Mouse (Mus musculus) hematopoietic stem cell, adult 5-6 weeks (primary cell): Measurements from ENCODE around the gene Prss48. TPM values are rescaled to one million over a fixed set of nuclear protein-coding genes. Genes with fewer than 3 reads are reported as not detected.
"Not testable (repeated sequence)": the region's sequence is repeated elsewhere in the genome, so short reads cannot be mapped to it uniquely, and the experiment has no call there.

Experiments used
- ATAC-seq, 2 experiments: fragments of 125-278 bp in 1 of 2; replicated peaks in 1 of 2; 2 replicates each; pipeline ENCODE4 v1.8.0; 2016 to 2017; ENCODE audit warnings: inconsistent platforms in 2 of 2, mild to moderate bottlenecking in 2 of 2, moderate number of reproducible peaks in 2 of 2, low read depth in 1 of 2, moderate TSS enrichment in 1 of 2; ENCODE audit not compliant: low FRiP score in 2 of 2, poor library complexity in 2 of 2, severe bottlenecking in 2 of 2, insufficient read depth in 1 of 2, low TSS enrichment in 1 of 2
- total RNA-seq: library from RNA; stranded (forward); fragments of 172-1452, 232-1000 nt; gene quantifications from 2 replicates; pipeline ENCODE4 v1.2.3, GENCODE M21; 2017

Gene Prss48
- total RNA-seq, 1 experiment from 2014 or later = not detected

GRCm38 (mm10) chr3:86013837-86014236 lies 11.5 kb upstream of the Prss48 start:
- ATAC-seq = no peak

GRCm38 (mm10) chr3:86011833-86012232 lies 9.5 kb upstream of the Prss48 start:
- ATAC-seq = no peak

- ATAC-seq = no peak
These were observed 9.1 kb upstream of the Prss48 start for GRCm38 (mm10) chr3:86011373-86011772.

- ATAC-seq = no peak
These were observed 8.3 kb upstream of the Prss48 start for GRCm38 (mm10) chr3:86010618-86011017.

GRCm38 (mm10) chr3:86004751-86005150 lies 2.5 kb upstream of the Prss48 start:
- no peak for ATAC-seq

GRCm38 (mm10) chr3:86002940-86003339 lies 649 bp upstream of the Prss48 start:
- no peak for ATAC-seq

GRCm38 (mm10) chr3:86001271-86001670 lies 1.0 kb downstream of the Prss48 start:
- ATAC-seq = no peak

GRCm38 (mm10) chr3:85994645-85995044 lies 7.6 kb downstream of the Prss48 start:
- ATAC-seq = no peak

GRCm38 (mm10) chr3:85993744-85994143 lies 8.5 kb downstream of the Prss48 start:
- ATAC-seq = no peak

- no peak; a peak in 1 of 4 replicates for ATAC-seq
These were observed 10.5 kb downstream of the Prss48 start for GRCm38 (mm10) chr3:85991802-85992156.

- no peak for ATAC-seq
These were observed 11.0 kb downstream of the Prss48 start for GRCm38 (mm10) chr3:85991140-85991801.

- ATAC-seq = no peak
These were observed 15.1 kb downstream of the Prss48 start for GRCm38 (mm10) chr3:85987225-85987624.

GRCm38 (mm10) chr3:85984537-85984936 lies 17.8 kb downstream of the Prss48 start:
- no peak for ATAC-seq

GRCm38 (mm10) chr3:85981761-85982160 lies 20.5 kb downstream of the Prss48 start:
- not testable (repeated sequence) for ATAC-seq

GRCm38 (mm10) chr3:85980036-85980435 lies 22.3 kb downstream of the Prss48 start:
- ATAC-seq = no peak

GRCm38 (mm10) chr3:85974451-85974850 lies 27.8 kb downstream of the Prss48 start:
- ATAC-seq = no peak

GRCm38 (mm10) chr3:85973376-85974140 lies 28.7 kb downstream of the Prss48 start:
- no peak for ATAC-seq

- 0 out of 4 replicates have a peak, but pooled peaks of 1 of the 2 experiments have one; percentile 22 for ATAC-seq
These were observed 30.7 kb downstream of the Prss48 start for GRCm38 (mm10) chr3:85971599-85971975.
